Mouse (Mus musculus) layer of hippocampus, adult 11-12 months (tissue): ENCODE measurements at regions not wholly inside any gene's neighbourhood (a gene's known extent, or its start where the extent isn't known, plus 50 kb on each side); places are given as distances from the start of the nearest gene placed in this dataset.

Source experiments
- DNase-seq: peaks from one replicate; pipeline ENCODE4 v3.0.0; 2022; ENCODE audit warnings: low spot score

DNA sequence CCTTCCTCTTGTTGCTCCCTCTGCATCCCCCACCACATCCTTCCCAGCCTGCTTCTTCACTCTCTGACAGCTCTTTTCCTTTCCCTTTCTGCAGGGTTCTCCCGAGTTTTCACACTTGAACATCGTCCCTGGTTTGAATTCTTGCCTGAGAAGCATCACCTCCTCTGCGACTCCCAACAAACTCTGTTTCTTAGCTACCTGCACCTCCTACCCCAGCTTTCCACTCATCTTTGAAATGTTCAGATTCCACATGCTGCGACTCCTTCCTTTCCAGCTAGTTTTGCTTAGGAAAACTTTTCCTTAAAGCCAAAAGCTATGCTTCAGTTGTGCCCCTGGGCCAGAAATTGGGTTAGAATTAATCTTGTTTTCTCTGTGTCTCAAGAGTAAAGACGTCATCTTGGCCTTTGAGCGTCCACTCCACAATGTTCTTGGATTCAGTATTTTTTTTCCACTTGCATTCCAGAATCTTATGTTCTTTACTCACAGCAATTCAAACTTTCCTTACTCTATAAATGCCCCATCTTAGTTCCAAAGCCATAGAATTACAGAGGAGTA, 317.3 kb upstream of the Hnrnpa3 start:
- no peak for DNase-seq

DNA sequence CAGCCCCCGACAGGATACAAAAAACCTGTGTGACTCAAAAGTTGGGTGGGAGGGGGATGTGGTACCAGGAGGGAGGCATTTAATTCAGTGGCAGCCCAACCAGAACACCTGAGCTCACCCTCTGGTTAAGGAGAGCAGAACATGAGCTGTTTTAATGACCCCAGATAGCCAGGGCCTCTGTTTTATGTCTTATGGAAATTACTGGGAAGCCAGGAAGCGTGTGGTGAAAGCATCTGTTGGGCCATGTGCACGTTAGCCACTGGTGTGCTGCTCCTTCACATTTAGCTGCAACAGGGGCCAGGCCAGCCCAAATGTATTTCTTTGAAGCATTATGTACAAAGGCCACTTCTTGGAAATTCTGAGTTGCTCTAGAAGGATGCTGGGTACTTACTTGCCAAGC, 308.2 kb upstream of the Hnrnpa3 start:
- DNase-seq, result no peak

GRCm38 (mm10) chr2:75351965-75352364, 307.1 kb upstream of the Hnrnpa3 start:
- DNase-seq, result no peak

DNA sequence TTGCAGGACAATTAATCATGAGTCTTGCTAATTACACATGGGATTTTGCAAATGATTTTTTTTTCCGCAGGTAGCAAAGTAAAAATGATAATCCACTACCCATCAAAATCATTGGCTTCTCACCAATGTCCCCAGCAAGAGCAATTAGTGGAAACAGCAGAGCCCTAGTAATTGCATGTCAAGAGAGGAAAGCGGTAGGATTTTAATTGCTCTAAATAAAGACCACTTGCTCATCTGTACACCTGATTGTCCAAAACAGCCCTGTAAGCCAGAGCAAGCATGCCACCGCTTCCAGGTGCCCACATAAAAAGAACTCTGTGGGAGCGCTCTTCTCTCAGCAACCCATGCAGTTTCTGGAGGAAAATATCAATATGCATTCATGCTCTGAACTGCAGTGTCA, 306.5 kb upstream of the Hnrnpa3 start:
- DNase-seq, result no peak

DNA sequence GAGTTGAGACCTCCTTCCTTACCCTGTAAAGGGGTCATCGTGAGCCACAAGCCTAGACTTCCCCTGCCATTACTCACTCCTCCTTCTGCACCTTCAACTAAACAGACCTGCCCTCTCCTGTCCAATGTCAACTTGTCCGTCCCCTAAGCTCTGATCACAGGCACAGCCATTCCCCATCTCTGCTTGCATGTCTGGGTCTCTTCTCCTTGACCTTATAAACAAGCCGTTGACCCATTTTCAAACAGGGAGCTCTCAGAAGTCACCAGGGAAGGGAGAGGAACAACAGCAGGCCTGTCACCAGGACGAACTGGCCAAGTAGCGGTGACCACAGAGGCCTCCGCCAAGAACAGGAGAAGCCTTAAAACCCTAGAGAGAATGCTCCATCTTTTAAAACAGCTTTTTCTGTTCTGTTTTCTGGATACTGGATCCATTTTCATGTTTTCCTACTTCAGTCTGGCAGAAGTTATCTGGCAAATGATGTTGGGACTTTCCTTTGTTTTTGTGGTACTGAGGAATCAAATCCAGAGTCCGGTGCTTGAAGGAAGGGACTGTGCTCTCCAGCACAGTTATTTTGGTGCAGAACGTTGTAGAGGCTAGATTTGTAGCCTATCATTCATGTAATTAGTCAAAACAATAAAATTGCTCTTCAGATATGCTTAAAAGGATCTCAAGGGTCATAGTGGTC, 302.2 kb upstream of the Hnrnpa3 start:
- DNase-seq, result no peak

DNA sequence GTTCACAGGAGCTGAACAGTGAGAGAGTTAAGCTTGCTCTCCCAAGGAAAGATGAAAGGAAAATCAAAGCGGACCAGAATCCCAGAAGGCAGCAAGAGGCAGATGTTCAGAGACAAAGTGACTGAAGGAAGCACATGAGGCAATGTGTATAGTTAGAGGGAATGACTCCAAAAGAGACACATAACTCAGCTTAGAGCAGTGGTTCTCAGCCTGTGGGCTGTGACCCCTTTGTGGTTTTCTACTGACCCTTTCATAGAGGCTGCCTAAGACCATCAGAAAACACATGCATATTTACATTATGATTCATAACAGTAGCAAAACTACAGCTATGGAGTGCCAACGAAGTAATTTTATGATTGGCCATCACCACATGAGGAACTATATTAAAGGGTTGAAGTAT, 301.5 kb upstream of the Hnrnpa3 start:
- DNase-seq, result no peak

- DNase-seq, result no peak
Measured at GRCm38 (mm10) chr2:75360936-75361335, 298.1 kb upstream of the Hnrnpa3 start.

GRCm38 (mm10) chr2:75376666-75377065, 282.4 kb upstream of the Hnrnpa3 start:
- DNase-seq, result no peak

- DNase-seq, result no peak
Measured at GRCm38 (mm10) chr2:75385551-75386263, 273.4 kb upstream of the Hnrnpa3 start.

- no peak for DNase-seq
Measured at GRCm38 (mm10) chr2:75386636-75387035, 272.4 kb upstream of the Hnrnpa3 start.

DNA sequence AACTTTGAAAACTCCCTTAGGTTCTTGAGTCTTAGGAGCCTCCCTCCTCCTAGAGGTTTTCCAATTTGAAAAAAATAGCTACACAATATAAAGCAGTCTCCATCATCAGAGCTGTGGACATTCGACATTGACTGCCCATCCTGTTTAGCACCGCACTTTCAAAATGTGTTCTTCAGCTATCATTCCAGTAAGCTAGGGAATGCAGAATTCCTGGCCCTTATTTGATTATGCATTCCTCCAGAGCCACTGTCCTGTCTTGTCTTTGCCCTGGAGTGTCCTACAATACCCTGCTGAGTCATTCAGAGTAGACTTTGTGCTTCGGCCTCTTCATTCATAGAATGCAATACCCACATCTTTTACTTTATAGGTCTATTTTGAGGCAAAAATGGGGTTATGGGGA, 267.0 kb upstream of the Hnrnpa3 start:
- no peak for DNase-seq

- DNase-seq, result no peak
Measured at GRCm38 (mm10) chr2:75394928-75395673, 264.0 kb upstream of the Hnrnpa3 start.

DNA sequence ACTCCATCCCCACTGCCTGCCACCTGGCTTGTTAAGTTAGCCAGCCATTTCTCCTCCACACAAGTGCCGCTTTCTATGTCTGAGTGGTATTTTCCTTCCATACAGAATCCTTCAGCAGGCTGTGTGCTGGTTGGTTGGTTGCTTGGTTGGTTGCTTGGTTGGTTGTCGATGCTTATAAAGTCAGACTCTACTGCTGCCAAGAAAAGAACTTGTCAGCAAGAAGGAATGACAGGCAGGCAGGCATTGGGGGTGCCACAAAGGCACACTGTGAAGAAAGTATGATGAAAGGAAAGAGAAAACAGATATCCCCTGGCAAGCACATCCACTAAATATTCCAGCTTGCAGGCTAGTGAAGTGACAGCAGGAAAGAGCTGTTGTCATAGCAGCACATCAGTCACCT, 263.0 kb upstream of the Hnrnpa3 start:
- DNase-seq, result no peak

- no peak for DNase-seq
Measured at GRCm38 (mm10) chr2:75400291-75400870, 258.7 kb upstream of the Hnrnpa3 start.

DNA sequence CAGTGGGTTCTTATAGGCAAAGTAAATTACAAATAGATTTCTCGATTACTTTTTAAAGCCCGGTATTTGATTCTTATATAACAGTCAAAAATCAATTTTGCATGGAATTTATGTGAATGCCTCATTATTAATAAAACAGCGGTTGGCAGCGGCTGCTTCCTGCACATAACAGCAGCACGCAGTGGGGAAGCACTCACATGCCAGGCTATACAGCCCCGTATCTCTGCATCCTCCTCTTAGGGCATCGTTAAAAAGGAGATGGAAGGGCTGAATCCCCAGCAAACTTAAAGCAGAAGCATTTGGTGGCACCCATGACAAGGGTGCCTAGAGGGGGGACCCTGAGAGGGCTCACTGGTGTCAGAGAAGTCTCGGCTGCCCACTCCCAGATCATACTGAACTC, 255.3 kb upstream of the Hnrnpa3 start:
- DNase-seq, result no peak

DNA sequence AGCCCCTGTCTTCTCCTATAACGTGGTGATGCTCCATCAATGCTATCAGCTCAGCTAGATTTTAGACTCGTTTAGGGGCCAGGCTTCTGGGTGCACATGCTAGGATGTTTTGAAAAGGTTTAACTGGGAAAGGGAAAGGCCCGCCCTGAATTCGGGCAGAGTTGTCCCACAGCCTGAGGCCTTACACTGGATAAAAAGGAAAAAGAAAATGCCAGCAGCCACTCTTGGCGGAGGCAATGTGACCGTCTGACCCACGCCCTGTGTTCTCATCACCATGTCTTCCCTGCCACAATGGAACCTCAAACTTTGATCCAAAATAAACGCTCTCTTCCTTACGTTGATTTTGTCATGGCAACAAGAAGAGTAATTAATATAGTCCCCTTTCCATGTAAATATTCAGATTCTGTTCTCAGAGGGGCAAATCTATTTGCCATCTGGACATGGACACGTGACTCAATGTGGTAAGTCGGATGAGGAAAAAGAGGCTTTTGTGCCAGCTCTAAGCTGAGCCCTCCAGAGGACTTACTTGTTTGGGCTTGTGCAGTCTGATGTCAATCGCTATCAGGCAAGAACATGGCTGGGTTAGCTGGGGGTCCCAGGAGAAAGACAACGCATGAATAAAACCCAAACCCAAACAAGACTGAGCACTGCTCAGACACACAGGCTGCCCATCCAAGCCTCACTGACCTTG, 253.4 kb upstream of the Hnrnpa3 start:
- DNase-seq, result no peak

- no peak for DNase-seq
Measured at GRCm38 (mm10) chr2:75406721-75407455, 252.2 kb upstream of the Hnrnpa3 start.

DNA sequence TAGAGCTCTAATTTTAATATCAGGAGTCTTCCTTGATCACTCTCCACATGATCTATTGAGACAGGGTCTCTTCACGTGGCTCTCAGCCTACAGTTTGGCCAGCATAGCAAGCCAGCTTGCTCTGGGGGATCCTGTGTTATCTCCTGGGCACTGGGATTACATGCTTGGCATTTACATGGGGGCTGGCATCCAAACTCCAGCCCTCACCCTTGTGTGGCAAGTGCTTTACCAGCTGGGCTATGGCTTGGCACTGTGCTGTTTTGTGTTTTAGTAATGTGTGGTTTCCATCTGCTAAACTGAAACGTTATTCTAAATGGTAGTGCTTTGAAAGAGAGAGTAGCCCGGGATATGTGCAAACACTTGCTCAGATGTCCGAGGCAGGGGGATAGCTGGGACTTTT, 251.5 kb upstream of the Hnrnpa3 start:
- peak; percentile 43 for DNase-seq

- DNase-seq, result no peak
Measured at GRCm38 (mm10) chr2:75408016-75408415, 251.0 kb upstream of the Hnrnpa3 start.

DNA sequence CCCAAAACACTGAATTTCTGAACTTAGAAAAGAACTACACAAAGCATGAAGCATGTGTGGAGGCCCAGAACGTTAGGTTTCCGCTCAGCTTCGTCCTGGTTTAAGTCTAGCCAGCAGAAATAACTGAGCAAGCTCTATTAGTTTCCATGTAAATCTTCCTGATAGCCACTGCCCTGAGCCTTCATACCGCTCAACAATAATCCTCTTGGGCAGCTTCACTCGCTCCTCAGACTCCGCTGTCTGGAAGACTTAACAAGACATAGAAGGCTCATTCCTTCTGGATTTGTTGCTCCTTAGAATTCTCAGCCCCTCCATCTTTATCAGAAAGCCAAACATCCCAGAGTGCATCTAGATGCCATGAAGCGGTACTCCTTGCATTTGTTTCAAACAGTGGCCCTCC, 249.3 kb upstream of the Hnrnpa3 start:
- DNase-seq, result no peak

GRCm38 (mm10) chr2:75412735-75413134, 246.3 kb upstream of the Hnrnpa3 start:
- DNase-seq, result no peak
